In the genomic region with DNA sequence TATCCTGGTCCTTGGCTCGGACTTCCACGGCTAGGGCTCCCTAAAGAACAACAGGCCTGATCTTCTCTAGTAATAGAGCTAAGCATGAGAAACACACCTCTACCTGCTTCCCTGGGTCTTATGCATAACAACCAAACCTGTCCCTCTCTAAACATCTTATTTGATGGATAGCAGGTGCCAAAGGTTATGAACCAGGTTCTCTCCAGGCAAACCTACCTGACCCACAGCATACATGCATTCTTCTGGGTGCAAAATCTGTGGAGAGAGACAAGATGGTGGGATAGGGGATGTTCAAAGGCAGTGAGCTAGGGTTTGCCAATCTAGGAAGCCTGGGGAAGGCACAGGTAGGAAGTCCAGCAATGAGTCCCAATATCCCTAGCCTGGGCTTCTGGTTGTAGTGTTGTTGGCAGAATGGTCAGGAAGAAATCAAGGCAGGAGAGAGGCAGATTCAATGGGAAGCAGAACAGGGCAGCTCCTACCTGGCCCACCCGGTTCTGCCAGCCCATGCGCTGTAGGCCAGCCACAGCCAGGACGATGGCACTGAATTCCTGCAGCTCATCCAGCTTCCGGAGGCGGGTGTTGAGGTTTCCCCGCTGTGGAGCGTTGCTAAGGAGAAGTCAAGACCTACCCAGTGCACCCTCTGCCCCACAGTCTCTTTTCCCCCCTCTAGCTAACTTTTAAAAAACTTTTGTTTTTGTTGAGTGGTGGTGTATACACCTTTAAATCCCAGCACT, we compare ENCODE assay signal across 8 mouse cellular contexts. TPM values are rescaled to one million over a fixed set of nuclear protein-coding genes. Genes with fewer than 3 reads are reported as not detected.
DNase-seq lines count a peak whose midpoint lies in the region; ATAC-seq and TF ChIP-seq lines count a peak whose summit lies in the region.

No protein-coding gene starts in this region.

- intact Hi-C loops in left cerebral cortex, postnatal 14 days (cut with DNase I): no loop called here

- peak; percentile 19 for DNase-seq in embryo, embryonic 10 days (ENCODE audit: low spot score)
- DNase-seq in embryo, embryonic 10.5 days (ENCODE audit: low spot score): no peak
- DNase-seq in midbrain, embryonic 11.5 days (ENCODE audit: low spot score, missing footprints): peak; percentile 89
- DNase-seq in midbrain, postnatal 0 days (ENCODE audit: low spot score): no peak
- no peak for DNase-seq in left cerebral cortex, postnatal 14 days (ENCODE audit: low spot score in 2 of 2)

- H3K4me1 ChIP-seq in midbrain, embryonic 11.5 days (ENCODE audit: control insufficient read depth, insufficient read depth, low read length): peaks cover 11% of the 10 kb centered on the region
- peaks cover 6% of the 10 kb centered on the region; the same call in 1 of the 2 replicates for H3K4me1 ChIP-seq in midbrain, postnatal 0 days (ENCODE audit: insufficient read depth, low read length)
- H3K4me1 ChIP-seq in intestine, embryonic 15.5 days (replicated peaks): peaks cover 22% of the 10 kb centered on the region
- peaks cover 30% of the 10 kb centered on the region for H3K4me1 ChIP-seq in neural tube, embryonic 15.5 days

- H3K9me3 ChIP-seq in midbrain, embryonic 11.5 days (ENCODE audit: control insufficient read depth, low read length): 0 out of 2 replicates have a peak, but pooled peaks cover 3% of the 10 kb centered on the region
- H3K9me3 ChIP-seq in midbrain, postnatal 0 days (ENCODE audit: low read length): no peaks in the 10 kb centered on the region
- no peaks in the 10 kb centered on the region for H3K9me3 ChIP-seq in intestine, embryonic 15.5 days
- H3K9me3 ChIP-seq in neural tube, embryonic 15.5 days (replicated peaks): no peaks in the 10 kb centered on the region

- no peaks in the 10 kb centered on the region for H3K27me3 ChIP-seq in midbrain, embryonic 11.5 days (ENCODE audit: control insufficient read depth, insufficient read depth, low read length)
- no peaks in the 10 kb centered on the region for H3K27me3 ChIP-seq in midbrain, postnatal 0 days (ENCODE audit: insufficient read depth, low read length)
- no peaks in the 10 kb centered on the region for H3K27me3 ChIP-seq in intestine, embryonic 15.5 days (replicated peaks)
- H3K27me3 ChIP-seq in neural tube, embryonic 15.5 days (replicated peaks): no peaks in the 10 kb centered on the region

- no peak overlapping the region for H3K9ac ChIP-seq in midbrain, embryonic 11.5 days (ENCODE audit: low read length)
- H3K9ac ChIP-seq in midbrain, postnatal 0 days (replicated peaks; ENCODE audit: low read length, poor library complexity, severe bottlenecking): no peak overlapping the region; the same call in 1 of the 2 replicates
- H3K9ac ChIP-seq in intestine, embryonic 15.5 days: 0 out of 2 replicates have a peak overlapping the region, but pooled peaks have one; percentile 20
- H3K9ac ChIP-seq in neural tube, embryonic 15.5 days (replicated peaks): peak overlapping the region; percentile 32; the same call in 1 of the 2 replicates

- peaks cover 19% of the 10 kb centered on the region for H3K36me3 ChIP-seq in midbrain, embryonic 11.5 days (ENCODE audit: control insufficient read depth, insufficient read depth, low read length)
- H3K36me3 ChIP-seq in midbrain, postnatal 0 days (ENCODE audit: insufficient read depth, low read length): peaks cover 19% of the 10 kb centered on the region
- peaks cover 26% of the 10 kb centered on the region for H3K36me3 ChIP-seq in intestine, embryonic 15.5 days
- peaks cover 21% of the 10 kb centered on the region for H3K36me3 ChIP-seq in neural tube, embryonic 15.5 days

- peak overlapping the region; percentile 77 for H3K4me2 ChIP-seq in midbrain, embryonic 11.5 days
- no peak overlapping the region; the same call in 1 of the 2 replicates for H3K4me2 ChIP-seq in midbrain, postnatal 0 days (ENCODE audit: low read depth, low read length, poor library complexity, severe bottlenecking)
- peak overlapping the region; percentile 69 for H3K4me2 ChIP-seq in intestine, embryonic 15.5 days (replicated peaks)
- H3K4me2 ChIP-seq in neural tube, embryonic 15.5 days: peak overlapping the region; percentile 87

- peak overlapping the region; percentile 65 for H3K4me3 ChIP-seq in midbrain, embryonic 11.5 days (ENCODE audit: low read depth, low read length)
- no peak overlapping the region for H3K4me3 ChIP-seq in midbrain, postnatal 0 days (ENCODE audit: low read depth, low read length)
- peak overlapping the region; percentile 88; the same call in 1 of the 2 replicates for H3K4me3 ChIP-seq in intestine, embryonic 15.5 days (replicated peaks)
- no peak overlapping the region for H3K4me3 ChIP-seq in neural tube, embryonic 15.5 days (replicated peaks)

- no peak for TF ChIP-seq CTCF in midbrain, postnatal 0 days (IDR thresholded peaks at IDR 0.05)

- 67% methylated on average over 9 of the region's 9 CpGs for WGBS in midbrain, embryonic 11.5 days
- WGBS in midbrain, postnatal 0 days: 59% methylated on average over 9 of the region's 9 CpGs
- WGBS in intestine, embryonic 15.5 days: 68% methylated on average over 9 of the region's 9 CpGs
- WGBS in neural tube, embryonic 15.5 days: 71% methylated on average over 9 of the region's 9 CpGs

- no peak for ATAC-seq in midbrain, embryonic 11.5 days (ENCODE audit: low FRiP score)
- no peak for ATAC-seq in midbrain, postnatal 0 days (ENCODE audit: low FRiP score)
- no peak for ATAC-seq in intestine, embryonic 15.5 days
- ATAC-seq in neural tube, embryonic 15.5 days (ENCODE audit: low FRiP score): no peak
- ATAC-seq in erythroid progenitor cell, adult 5-6 weeks (replicated peaks; ENCODE audit: low FRiP score, poor library complexity, severe bottlenecking): no peak

- H3K27ac ChIP-seq in midbrain, embryonic 11.5 days (ENCODE audit: low read depth, low read length): no peak overlapping the region
- H3K27ac ChIP-seq in midbrain, postnatal 0 days (ENCODE audit: low read depth, low read length): no peak overlapping the region
- H3K27ac ChIP-seq in intestine, embryonic 15.5 days: peak overlapping the region; percentile 27; the same call in 1 of the 2 replicates
- H3K27ac ChIP-seq in neural tube, embryonic 15.5 days (replicated peaks): no peak overlapping the region

RNA-seq across cellular contexts. Expression of a gene that starts 3.1 kb away (rescaled TPM):
- polyA plus RNA-seq in midbrain, embryonic 11.5 days (2014; fragmentation: Nextera tagmentation; extraction: Ambion mirVana): 355 and 377 TPM in 2 replicates
- 91.7 and 145 TPM in 2 replicates for total RNA-seq in midbrain, postnatal 0 days (2014; rRNA removed)
- 112 and 119 TPM in 2 replicates for polyA plus RNA-seq in midbrain, postnatal 0 days (2015; fragmentation: Nextera tagmentation; extraction: Ambion mirVana)
- polyA plus RNA-seq in intestine, embryonic 15.5 days (2015; fragmentation: Nextera tagmentation; extraction: Ambion mirVana): 280 and 298 TPM in 2 replicates
- 108 and 149 TPM in 2 replicates for polyA plus RNA-seq in neural tube, embryonic 15.5 days (2015; fragmentation: Nextera tagmentation; extraction: Ambion mirVana)
- total RNA-seq in left cerebral cortex, postnatal 14 days (2021): 10 to 100 TPM; 59.8 to 66.2 TPM
- 455 and 495 TPM in 2 replicates for total RNA-seq in erythroid progenitor cell, adult 5-6 weeks (2015; ENCODE audit: low replicate concordance)
- total RNA-seq in erythroid progenitor cell, adult 5-6 weeks (2017; ENCODE audit: low replicate concordance): 1,704 and 2,100 TPM in 2 replicates

RNA-seq across cellular contexts. Expression of a gene that starts 6.4 kb away (rescaled TPM):
- polyA plus RNA-seq in midbrain, embryonic 11.5 days (2014; fragmentation: Nextera tagmentation; extraction: Ambion mirVana): 147 and 158 TPM in 2 replicates
- total RNA-seq in midbrain, postnatal 0 days (2014; rRNA removed): 30.1 and 31.7 TPM in 2 replicates
- 55.5 and 56.9 TPM in 2 replicates for polyA plus RNA-seq in midbrain, postnatal 0 days (2015; fragmentation: Nextera tagmentation; extraction: Ambion mirVana)
- polyA plus RNA-seq in intestine, embryonic 15.5 days (2015; fragmentation: Nextera tagmentation; extraction: Ambion mirVana): 128 and 141 TPM in 2 replicates
- 58.3 and 62.5 TPM in 2 replicates for polyA plus RNA-seq in neural tube, embryonic 15.5 days (2015; fragmentation: Nextera tagmentation; extraction: Ambion mirVana)
- total RNA-seq in left cerebral cortex, postnatal 14 days (2021): 10 to 100 TPM; 18.3 to 20.2 TPM
- 2,720 and 2,790 TPM in 2 replicates for total RNA-seq in erythroid progenitor cell, adult 5-6 weeks (2015; ENCODE audit: low replicate concordance)
- 1,215 and 1,747 TPM in 2 replicates for total RNA-seq in erythroid progenitor cell, adult 5-6 weeks (2017; ENCODE audit: low replicate concordance)

RNA-seq across cellular contexts. Expression of a gene that starts 11.8 kb away (rescaled TPM):
- 41.8 and 48.9 TPM in 2 replicates for polyA plus RNA-seq in midbrain, embryonic 11.5 days (2014; fragmentation: Nextera tagmentation; extraction: Ambion mirVana)
- total RNA-seq in midbrain, postnatal 0 days (2014; rRNA removed): 23.2 and 27.2 TPM in 2 replicates
- polyA plus RNA-seq in midbrain, postnatal 0 days (2015; fragmentation: Nextera tagmentation; extraction: Ambion mirVana): 33.6 and 34.1 TPM in 2 replicates
- 38.2 and 38.6 TPM in 2 replicates for polyA plus RNA-seq in intestine, embryonic 15.5 days (2015; fragmentation: Nextera tagmentation; extraction: Ambion mirVana)
- polyA plus RNA-seq in neural tube, embryonic 15.5 days (2015; fragmentation: Nextera tagmentation; extraction: Ambion mirVana): 30.5 and 34.0 TPM in 2 replicates
- 10 to 100 TPM; 14.8 to 14.9 TPM for total RNA-seq in left cerebral cortex, postnatal 14 days (2021)
- total RNA-seq in erythroid progenitor cell, adult 5-6 weeks (2015; ENCODE audit: low replicate concordance): 5.4 and 11.5 TPM in 2 replicates
- total RNA-seq in erythroid progenitor cell, adult 5-6 weeks (2017; ENCODE audit: low replicate concordance): 1.0 and 7.8 TPM in 2 replicates

RNA-seq across cellular contexts. Expression of a gene that starts 17.5 kb away (rescaled TPM):
- 9.8 and 10.4 TPM in 2 replicates for polyA plus RNA-seq in midbrain, embryonic 11.5 days (2014; fragmentation: Nextera tagmentation; extraction: Ambion mirVana)
- 48.9 and 57.1 TPM in 2 replicates for total RNA-seq in midbrain, postnatal 0 days (2014; rRNA removed)
- 22.6 and 23.6 TPM in 2 replicates for polyA plus RNA-seq in midbrain, postnatal 0 days (2015; fragmentation: Nextera tagmentation; extraction: Ambion mirVana)
- polyA plus RNA-seq in intestine, embryonic 15.5 days (2015; fragmentation: Nextera tagmentation; extraction: Ambion mirVana): 6.8 and 10.6 TPM in 2 replicates
- polyA plus RNA-seq in neural tube, embryonic 15.5 days (2015; fragmentation: Nextera tagmentation; extraction: Ambion mirVana): 21.7 and 24.3 TPM in 2 replicates
- total RNA-seq in left cerebral cortex, postnatal 14 days (2021): 100 to 1,000 TPM; 177 to 213 TPM
- total RNA-seq in erythroid progenitor cell, adult 5-6 weeks (2015; ENCODE audit: low replicate concordance): 46.1 and 54.8 TPM in 2 replicates
- 70.0 and 83.0 TPM in 2 replicates for total RNA-seq in erythroid progenitor cell, adult 5-6 weeks (2017; ENCODE audit: low replicate concordance)

RNA-seq across cellular contexts. Expression of a gene that starts 23.9 kb away (rescaled TPM):
- polyA plus RNA-seq in midbrain, embryonic 11.5 days (2014; fragmentation: Nextera tagmentation; extraction: Ambion mirVana): 32.0 and 32.4 TPM in 2 replicates
- total RNA-seq in midbrain, postnatal 0 days (2014; rRNA removed): 41.5 and 42.6 TPM in 2 replicates
- 41.5 and 43.3 TPM in 2 replicates for polyA plus RNA-seq in midbrain, postnatal 0 days (2015; fragmentation: Nextera tagmentation; extraction: Ambion mirVana)
- 28.9 and 30.3 TPM in 2 replicates for polyA plus RNA-seq in intestine, embryonic 15.5 days (2015; fragmentation: Nextera tagmentation; extraction: Ambion mirVana)
- 37.4 and 40.8 TPM in 2 replicates for polyA plus RNA-seq in neural tube, embryonic 15.5 days (2015; fragmentation: Nextera tagmentation; extraction: Ambion mirVana)
- 10 to 100 TPM; 44.2 to 44.6 TPM for total RNA-seq in left cerebral cortex, postnatal 14 days (2021)
- total RNA-seq in erythroid progenitor cell, adult 5-6 weeks (2015; ENCODE audit: low replicate concordance): 2.5 and 6.7 TPM in 2 replicates
- total RNA-seq in erythroid progenitor cell, adult 5-6 weeks (2017; ENCODE audit: low replicate concordance): 9.5 and 15.7 TPM in 2 replicates

Comparison
In these comparisons a context has a peak if more than half of its experiments do, and no peak if none do; other contexts are left out.
1. DNase-seq: peak in embryo, embryonic 10 days (single experiment) and midbrain, embryonic 11.5 days (single experiment); none in embryo, embryonic 10.5 days (single experiment), midbrain, postnatal 0 days (single experiment) and left cerebral cortex, postnatal 14 days (0 of 2).
2. H3K4me3 ChIP-seq: peak in midbrain, embryonic 11.5 days (single experiment) and intestine, embryonic 15.5 days (single experiment); none in midbrain, postnatal 0 days (single experiment) and neural tube, embryonic 15.5 days (single experiment).
3. H3K9ac ChIP-seq: peak in intestine, embryonic 15.5 days (single experiment) and neural tube, embryonic 15.5 days (single experiment); none in midbrain, embryonic 11.5 days (single experiment) and midbrain, postnatal 0 days (single experiment).